Mouse (Mus musculus): ENCODE measurements around the gene B3gat1.

Gene B3gat1

GRCm38 (mm10) chr9:26776122-26776902, 42.8 kb downstream of the B3gat1 start:
- peak in 1 of 2 experiments; percentile 45 for DNase-seq (ENCODE audit: low spot score in 2 of 2)

DNA sequence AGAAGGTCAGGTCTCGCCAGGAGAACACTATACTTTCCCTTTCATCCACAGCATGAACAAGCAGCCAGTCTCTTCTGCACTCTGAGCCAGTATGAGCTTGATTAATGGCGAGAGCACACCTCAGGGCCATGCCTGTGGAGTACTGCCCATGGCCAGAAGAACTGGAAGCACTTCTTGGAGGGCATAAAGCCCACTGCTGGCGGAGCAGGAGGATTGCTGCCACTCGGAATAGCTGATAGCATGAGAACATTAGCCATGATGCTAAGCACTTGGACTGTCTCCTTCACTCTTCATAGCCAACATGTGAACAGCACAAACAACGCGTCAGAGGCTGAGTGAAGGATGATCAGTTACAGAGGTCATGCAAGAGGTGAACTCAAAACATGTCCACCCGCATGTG, 44.9 kb downstream of the B3gat1 start:
- DNase-seq (ENCODE audit: low spot score in 2 of 2): no peak

GRCm38 (mm10) chr9:26783414-26783975, 50.0 kb downstream of the B3gat1 start:
- DNase-seq (ENCODE audit: low spot score in 2 of 2): no peak

DNA sequence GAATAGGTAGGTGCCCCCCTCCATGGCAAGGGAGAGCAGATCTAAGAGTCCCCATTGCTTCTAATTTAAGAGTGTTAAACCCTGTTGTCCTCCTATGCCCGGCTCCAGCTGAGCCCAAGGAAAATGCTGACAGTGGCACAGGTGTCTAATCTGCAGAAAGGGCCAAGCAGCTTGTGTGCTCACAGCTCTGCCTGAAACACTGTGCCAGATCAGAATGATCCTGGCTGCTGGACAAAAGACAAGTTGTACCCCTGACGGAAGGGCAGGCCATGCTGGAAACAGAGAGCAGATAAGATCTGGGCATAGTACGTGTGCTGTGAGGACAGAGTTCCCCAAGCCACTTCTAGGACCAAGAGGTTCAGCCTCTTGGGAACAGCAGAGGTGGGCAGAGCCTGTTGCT, 59.3 kb downstream of the B3gat1 start:
- DNase-seq (ENCODE audit: low spot score in 2 of 2): no peak

- no peak for DNase-seq (ENCODE audit: low spot score in 2 of 2)
These were observed 64.7 kb downstream of the B3gat1 start for GRCm38 (mm10) chr9:26798205-26798604.

DNA sequence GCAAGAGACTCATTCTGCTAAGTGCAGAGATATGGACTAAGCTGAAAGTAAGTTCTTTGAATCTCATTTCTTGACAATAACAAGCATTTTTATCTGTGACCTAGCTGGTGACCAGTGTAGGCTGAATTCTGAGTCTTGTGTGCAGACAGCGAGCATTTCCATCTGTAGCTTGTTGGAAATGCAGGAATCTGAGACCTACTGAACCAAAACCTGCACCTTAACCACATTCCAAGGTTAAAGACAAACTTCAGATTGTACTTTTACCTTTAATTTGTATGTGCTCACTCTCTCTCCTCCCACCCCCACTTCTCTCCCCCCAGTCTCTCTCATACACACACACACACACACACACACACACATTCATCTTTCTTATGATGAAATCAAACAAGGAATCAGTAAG, 65.2 kb downstream of the B3gat1 start:
- DNase-seq (ENCODE audit: low spot score in 2 of 2): no peak

- DNase-seq (ENCODE audit: low spot score in 2 of 2): no peak
These were observed 66.8 kb downstream of the B3gat1 start for GRCm38 (mm10) chr9:26800357-26800756.

GRCm38 (mm10) chr9:26804321-26804720, 70.8 kb downstream of the B3gat1 start:
- DNase-seq (ENCODE audit: low spot score in 2 of 2): no peak

GRCm38 (mm10) chr9:26805935-26806666, 72.6 kb downstream of the B3gat1 start, which contains the start of gene Glb1l2:
Gene Glb1l2 (minus strand): TSS chr9:26806468.
- DNase-seq (ENCODE audit: low spot score in 2 of 2): peak; percentile 78 to 80

- DNase-seq (ENCODE audit: low spot score in 2 of 2): no peak
These were observed 75.2 kb downstream of the B3gat1 start for GRCm38 (mm10) chr9:26808735-26809134.

Data from frontal cortex, postnatal 14 days (tissue).